Mouse (Mus musculus) CD8-positive naive resting alpha-beta T cell, adult 2 months (primary cell): Measurements from ENCODE around the gene Olfr1222.
"Not testable (repeated sequence)": the region's sequence is repeated elsewhere in the genome, so short reads cannot be mapped to it uniquely, and the experiment has no call there.

Experiments
- DNase-seq, 2 experiments: peaks; one replicate each; pipeline ENCODE4 v3.0.0; 2022; ENCODE audit warnings: low read depth in 2 of 2, low spot score in 2 of 2

The Olfr1222 gene

DNA sequence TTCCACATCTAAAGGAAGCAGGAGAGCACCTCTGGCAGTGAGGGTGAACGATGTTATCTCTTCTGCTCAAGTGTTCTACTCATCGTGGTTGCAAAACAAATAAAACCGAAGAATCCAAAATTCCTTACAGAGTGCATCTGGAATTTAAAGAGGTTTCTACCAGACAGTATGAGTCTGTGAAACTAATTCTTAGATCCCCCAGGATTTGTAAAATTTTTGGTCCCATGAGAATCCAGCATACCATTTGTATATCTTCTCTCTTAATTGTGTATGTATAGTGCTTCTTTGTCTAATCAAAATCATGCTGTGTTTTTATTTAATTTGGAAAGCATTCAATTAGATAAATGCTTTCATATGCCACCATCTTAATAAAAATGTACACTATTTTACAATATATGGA, at the start of gene Olfr1222:
Gene Olfr1222 (minus strand): TSS at position 101 of the 400 bp plus-strand sequence.
- DNase-seq, result no peak

DNA sequence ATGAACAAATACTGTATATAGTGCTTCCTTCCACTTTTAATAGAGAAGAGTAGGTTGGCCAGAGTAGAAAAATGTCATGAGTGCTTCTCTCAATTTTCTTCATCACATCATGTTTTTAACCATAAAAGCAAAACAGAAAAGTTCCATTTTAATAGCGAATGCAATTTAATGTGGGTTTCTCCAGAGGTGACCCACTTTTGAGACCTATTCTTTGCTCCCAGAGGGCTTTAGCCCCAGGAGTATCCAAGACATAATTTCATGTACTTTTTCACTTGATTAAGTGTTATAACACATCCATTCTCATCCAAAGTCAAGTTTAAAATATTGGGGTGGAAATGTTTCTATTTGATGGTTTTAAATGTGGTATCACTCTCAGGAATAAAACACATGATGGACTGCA, 41.7 kb upstream of the Olfr1222 start, which contains the start of gene Olfr1225:
Gene Olfr1225 (minus strand): TSS at position 101 of the 400 bp plus-strand sequence.
- no peak for DNase-seq

GRCm38 (mm10) chr2:89164711-89165110, 31.9 kb upstream of the Olfr1222 start:
- DNase-seq, result not testable (repeated sequence)

GRCm38 (mm10) chr2:89163991-89164390, 31.1 kb upstream of the Olfr1222 start, which contains the start of gene Olfr1224-ps1:
TSS of gene Olfr1224-ps1 (minus strand) at chr2:89164091.
- DNase-seq, result not testable (repeated sequence)

GRCm38 (mm10) chr2:89151460-89151859, 18.6 kb upstream of the Olfr1222 start, which contains the start of gene Olfr1223:
TSS of gene Olfr1223 (minus strand) at chr2:89151560.
- no peak for DNase-seq

- DNase-seq, result no peak
Observed at GRCm38 (mm10) chr2:89117183-89117582, 15.7 kb downstream of the Olfr1222 start, which contains the start of gene Olfr1221. TSS of gene Olfr1221 (minus strand) at chr2:89117283.

DNA sequence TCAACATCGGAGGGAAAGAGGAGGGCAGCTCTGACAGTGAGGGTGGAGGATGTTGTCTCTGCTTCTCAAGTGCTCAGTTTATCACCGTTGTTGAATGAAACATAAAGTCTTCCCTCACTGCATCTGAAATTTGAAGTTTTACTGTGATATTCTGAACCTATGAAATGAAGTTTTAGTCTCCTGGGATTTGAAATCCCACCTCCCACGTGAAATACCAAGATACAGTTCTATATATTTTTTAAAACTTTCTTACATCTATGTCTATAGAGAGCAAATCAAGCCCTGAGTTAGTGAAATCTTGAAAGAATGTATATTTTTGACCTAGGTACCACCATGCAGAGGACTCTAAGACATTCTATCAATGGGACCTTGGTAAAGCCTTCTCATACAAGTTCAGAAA, 26.1 kb downstream of the Olfr1222 start, which contains the start of gene Olfr1220:
Gene Olfr1220 (minus strand): TSS at position 101 of the 400 bp plus-strand sequence.
- DNase-seq, result no peak

DNA sequence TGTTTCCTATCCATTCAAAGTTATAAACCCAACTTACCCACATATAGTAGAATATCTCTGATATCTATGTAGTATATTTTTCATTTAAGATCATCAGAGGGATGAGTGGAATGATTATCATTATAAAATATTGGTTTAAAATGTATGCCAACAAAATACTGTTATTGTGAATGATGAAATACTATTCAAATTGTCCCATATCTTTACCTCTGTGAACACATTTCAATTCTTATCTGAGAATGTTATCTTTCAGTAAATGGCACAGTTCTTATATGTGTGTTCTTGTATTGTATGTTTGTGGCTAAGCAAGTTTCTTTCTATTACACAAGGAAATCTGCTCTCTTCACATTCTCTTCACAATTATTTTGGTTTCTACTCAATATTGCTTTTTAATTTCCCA, 27.2 kb downstream of the Olfr1222 start:
- no peak for DNase-seq

DNA sequence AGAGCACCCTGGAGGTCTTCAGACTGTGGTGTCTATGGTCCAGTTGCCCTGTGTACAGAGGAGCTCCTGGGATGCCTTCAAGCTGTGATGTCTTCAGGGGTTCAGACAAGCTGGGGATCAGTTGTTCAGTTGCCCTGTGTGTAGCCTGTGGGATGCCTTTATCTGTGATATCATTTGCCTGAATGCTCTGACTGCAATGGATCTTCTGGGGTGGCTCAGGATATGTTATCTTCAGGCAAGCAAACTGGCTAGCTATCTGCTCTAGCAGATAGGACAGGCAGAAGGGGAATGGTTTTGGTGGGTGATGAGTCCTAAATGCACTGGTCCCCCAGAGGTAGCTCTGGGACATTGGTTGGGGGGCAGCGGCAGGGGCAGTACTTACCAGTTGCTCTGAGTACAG, 39.0 kb downstream of the Olfr1222 start:
- DNase-seq, result no peak

DNA sequence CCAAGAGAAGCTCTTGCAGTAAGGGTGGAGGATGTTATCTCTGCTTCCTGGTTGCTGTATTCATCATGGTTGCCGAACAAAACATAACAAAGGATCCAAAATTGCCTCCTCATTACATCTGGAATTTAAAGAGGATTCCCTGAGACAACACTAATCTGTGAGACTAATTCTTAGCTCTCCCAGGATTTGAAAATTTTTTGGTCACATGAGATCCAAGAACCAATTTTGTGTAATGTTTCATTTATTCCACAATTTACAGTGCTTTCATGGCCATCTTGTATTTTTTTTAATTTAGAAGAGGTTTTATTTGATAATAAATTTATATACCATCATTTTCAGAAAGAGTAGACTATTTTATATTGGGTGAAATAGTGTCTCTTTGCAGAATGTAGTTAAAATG, 49.4 kb downstream of the Olfr1222 start, which contains the start of gene Olfr1219:
Gene Olfr1219 (minus strand): TSS at position 101 of the 400 bp plus-strand sequence.
- DNase-seq, result no peak

DNA sequence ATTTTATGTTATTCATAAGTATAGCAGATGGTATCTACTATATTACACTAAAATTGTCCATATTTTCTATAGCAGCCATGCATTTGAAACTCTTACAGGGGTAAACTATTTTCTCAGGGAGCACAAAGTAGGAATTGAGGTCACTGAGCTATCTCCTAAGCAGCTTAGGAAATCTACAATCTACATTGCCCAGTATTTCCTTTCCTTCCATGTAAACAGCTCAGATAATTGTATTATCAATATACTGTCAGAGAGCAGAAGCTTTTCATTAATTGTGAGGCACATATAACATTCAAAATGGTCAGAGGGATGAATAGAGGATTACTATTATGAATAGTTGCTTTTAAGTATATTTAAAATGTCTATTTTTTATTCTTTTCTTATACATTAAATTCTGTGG, 51.4 kb downstream of the Olfr1222 start:
- no peak for DNase-seq
